Mouse (Mus musculus) limb, embryonic 11.5 days (tissue): Measurements from ENCODE around the gene Ppp1r12a. TPM values are rescaled to one million over a fixed set of nuclear protein-coding genes. Genes with fewer than 3 reads are reported as not detected.
A peak's percentile ranks its signal among the peaks of the same experiment; 100 is the strongest.

Source experiments
- ATAC-seq: fragments of 200-750 bp; cut with Nextera tagmentation; 2 replicates; pipeline ENCODE4 v1.8.0; 2017; ENCODE audit warnings: low read depth; ENCODE audit not compliant: insufficient number of reproducible peaks, low FRiP score, low TSS enrichment
- DNase-seq: peaks from one replicate; pipeline ENCODE4 v3.0.0-alpha.2; 2015; ENCODE audit warnings: low spot score
- H3K27ac ChIP-seq: fragments of 300-500 bp; sonication (generic); replicated peaks from 2 replicates; pipeline ENCODE4 v1.5.1; 2014; ENCODE audit warnings: low read depth, mild to moderate bottlenecking, low read length
- H3K27me3 ChIP-seq: fragments of 300-500 bp; sonication (generic); 2 replicates; pipeline ENCODE4 v1.6.1; 2014; ENCODE audit warnings: mild to moderate bottlenecking, low read length, mixed read lengths; ENCODE audit not compliant: control insufficient read depth, insufficient read depth
- H3K36me3 ChIP-seq: fragments of 300-500 bp; sonication (generic); 2 replicates; pipeline ENCODE4 v1.6.1; 2014; ENCODE audit warnings: mild to moderate bottlenecking, low read length, moderate library complexity, mixed read lengths; ENCODE audit not compliant: control insufficient read depth, insufficient read depth
- H3K4me1 ChIP-seq: fragments of 300-500 bp; sonication (generic); 2 replicates; pipeline ENCODE4 v1.6.1; 2014; ENCODE audit warnings: low read length, mixed read lengths; ENCODE audit not compliant: control insufficient read depth, insufficient read depth
- H3K4me2 ChIP-seq: fragments of 300-500 bp; sonication (generic); 2 replicates; pipeline ENCODE4 v1.6.1; 2014; ENCODE audit warnings: low read depth, mild to moderate bottlenecking, moderate library complexity; ENCODE audit not compliant: severe bottlenecking
- H3K4me3 ChIP-seq: fragments of 300-500 bp; sonication (generic); 2 replicates; pipeline ENCODE4 v1.5.1; 2014; ENCODE audit warnings: low read depth, low read length
- H3K9ac ChIP-seq: fragments of 300-500 bp; sonication (generic); 2 replicates; pipeline ENCODE4 v1.6.1; 2014; ENCODE audit warnings: mild to moderate bottlenecking, low read length
- H3K9me3 ChIP-seq: fragments of 300-500 bp; sonication (generic); 2 replicates; pipeline ENCODE4 v1.6.1; 2016; ENCODE audit warnings: low read length; ENCODE audit not compliant: control insufficient read depth
- WGBS: fragments of 180-500 bp; shearing (Covaris S2); extraction: QIAGEN DNeasy Blood & Tissue Kit; methylation state at CpG from one replicate; pipeline ENCODE4 v1.1.7; 2014; 5-methylcytosine and 5-hydroxymethylcytosine counted together
- polyA plus RNA-seq: library from polyadenylated mRNA; unstranded; fragments of >200 nt; fragmentation: Nextera tagmentation; extraction: Ambion mirVana; gene quantifications from 2 replicates; pipeline ENCODE4 v1.2.1, GENCODE M21; 2014

Gene Ppp1r12a
- polyA plus RNA-seq, result 75.1 and 79.0 TPM in 2 replicates

DNA sequence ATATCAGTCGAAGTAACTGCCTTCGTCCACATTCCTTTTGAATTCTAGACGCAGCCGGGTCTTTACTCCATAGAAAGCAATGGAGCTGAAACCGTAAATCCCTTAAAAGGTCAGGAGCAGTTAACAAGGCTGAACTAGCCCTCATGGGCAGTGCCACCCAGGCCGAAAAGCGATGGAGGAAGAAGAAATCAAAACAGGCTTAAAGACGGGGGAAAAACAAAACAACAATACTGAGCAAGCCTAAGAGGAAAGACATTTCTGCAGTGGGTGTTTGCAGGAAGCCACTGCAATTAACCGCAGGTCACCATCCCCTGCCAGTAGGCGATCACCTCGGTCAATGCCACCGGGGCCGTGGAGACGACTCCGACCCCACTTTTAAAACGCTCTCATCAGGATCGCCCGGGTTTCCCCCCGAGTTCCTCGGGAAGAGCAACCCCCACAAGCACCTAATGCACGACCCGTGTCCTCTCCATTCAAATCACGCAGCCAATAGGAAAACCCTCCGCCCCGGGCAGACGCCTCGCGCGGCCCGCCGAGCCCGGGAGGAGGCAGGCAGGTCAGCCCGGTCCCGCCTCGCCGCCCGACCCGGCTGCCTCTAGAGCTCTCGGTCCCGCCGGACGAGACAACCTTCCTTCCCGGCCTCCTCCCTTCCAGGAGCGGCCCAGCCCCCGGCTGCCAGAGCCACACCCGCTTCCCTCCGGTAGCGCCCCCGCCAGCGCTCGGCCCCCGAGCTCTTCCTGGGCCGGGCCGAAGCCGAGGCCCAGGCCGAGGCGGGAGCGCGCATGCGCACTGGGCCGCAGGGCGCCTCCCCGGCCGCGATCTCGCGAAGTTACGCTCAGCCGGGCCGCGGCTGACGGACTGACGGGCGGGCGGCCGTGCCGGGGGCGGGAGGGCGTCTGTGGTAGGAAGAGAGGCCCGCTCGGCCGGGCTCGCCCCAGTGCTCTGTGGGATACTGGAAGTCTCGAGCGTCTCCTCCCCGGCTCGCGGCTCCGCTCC lies at the start of gene Ppp1r12a:
Ppp1r12a (plus strand) TSS at position 933 of the 996 bp plus-strand sequence.
- WGBS, result under 1% methylated on average over 74 of the region's 89 CpGs
- peak; percentile 96 for ATAC-seq

DNA sequence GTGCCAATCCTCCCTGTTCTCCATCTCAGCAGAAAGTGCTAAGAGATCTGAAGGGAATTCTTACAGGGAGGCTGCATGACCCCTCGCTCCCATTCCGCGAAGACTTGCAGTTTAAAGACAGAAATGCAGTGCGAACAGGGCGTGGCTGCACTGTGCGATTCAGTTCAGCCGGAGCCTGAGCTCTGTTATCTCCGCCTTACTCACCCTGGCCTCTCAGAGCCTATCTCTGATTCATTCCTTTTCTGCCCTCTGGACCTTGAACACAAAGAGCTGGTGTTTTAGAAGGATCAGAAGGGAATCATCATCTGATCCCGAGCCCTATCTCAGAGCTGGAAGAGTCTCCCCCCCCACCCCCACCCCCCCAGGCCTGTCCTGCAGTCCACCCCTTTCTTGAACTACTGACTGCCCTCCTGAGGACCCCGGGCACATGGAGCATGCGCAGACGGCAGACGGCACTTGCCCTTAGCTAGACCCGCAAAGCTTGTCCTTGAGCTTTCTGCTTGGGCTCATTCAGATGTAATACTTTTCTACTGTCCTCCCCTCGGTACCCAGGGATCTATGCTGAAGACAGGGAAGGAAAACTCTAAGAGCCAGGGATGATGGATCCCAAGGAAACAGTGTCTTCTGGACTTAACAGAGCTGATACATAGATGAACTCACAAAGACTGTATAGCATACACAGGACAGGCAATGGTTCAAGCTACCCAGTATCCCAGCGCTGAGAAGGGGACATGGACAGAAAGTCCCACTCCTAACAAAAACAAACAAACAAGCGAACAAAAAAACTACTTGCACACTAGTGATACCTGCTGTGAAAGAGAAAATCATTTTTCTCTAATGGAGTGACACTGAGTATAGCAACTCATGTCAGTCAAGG lies 48.4 kb upstream of the Ppp1r12a start:
- Histone ChIP-seq H3K9me3 (no peaks in the 10 kb centered on the region), H3K4me2 (no peak overlapping the region), H3K36me3 (no peaks in the 10 kb centered on the region), H3K27me3 (no peaks in the 10 kb centered on the region), H3K9ac (no peak overlapping the region), H3K4me1 (no peaks in the 10 kb centered on the region), H3K27ac (no peak overlapping the region), H3K4me3 (no peak overlapping the region)
- DNase-seq (no peak), ATAC-seq (no peak)
- 53% methylated on average over 17 of the region's 17 CpGs for WGBS

More for the DNA sequence above, at the start of gene Ppp1r12a:
- DNase-seq, result peak; percentile 92
- Histone ChIP-seq H3K4me3 (peak within 1 kb of the TSS; percentile 99), H3K9ac (peak within 1 kb of the TSS; percentile 99), H3K4me1 (no peaks in the 10 kb centered on the region), H3K4me2 (peak within 1 kb of the TSS; percentile 74), H3K36me3 (no peaks in the 10 kb centered on the region), H3K27me3 (no peaks in the 10 kb centered on the region), H3K27ac (peak within 1 kb of the TSS; percentile 97), H3K9me3 (no peaks in the 10 kb centered on the region)

- H3K9me3 ChIP-seq, result no peaks in the 10 kb centered on the region
- no peak overlapping the region for H3K9ac ChIP-seq
- H3K4me3 ChIP-seq, result no peak overlapping the region
- WGBS, result 85% methylated on average over 13 of the region's 13 CpGs
- DNase-seq (no peak), ATAC-seq (no peak)
- H3K4me1 ChIP-seq, result no peaks in the 10 kb centered on the region
- no peak overlapping the region for H3K4me2 ChIP-seq
- no peaks in the 10 kb centered on the region for H3K36me3 ChIP-seq
- H3K27ac ChIP-seq, result no peak overlapping the region
- no peaks in the 10 kb centered on the region for H3K27me3 ChIP-seq
Observed at GRCm38 (mm10) chr10:108118200-108119163, 43.5 kb upstream of the Ppp1r12a start.

DNA sequence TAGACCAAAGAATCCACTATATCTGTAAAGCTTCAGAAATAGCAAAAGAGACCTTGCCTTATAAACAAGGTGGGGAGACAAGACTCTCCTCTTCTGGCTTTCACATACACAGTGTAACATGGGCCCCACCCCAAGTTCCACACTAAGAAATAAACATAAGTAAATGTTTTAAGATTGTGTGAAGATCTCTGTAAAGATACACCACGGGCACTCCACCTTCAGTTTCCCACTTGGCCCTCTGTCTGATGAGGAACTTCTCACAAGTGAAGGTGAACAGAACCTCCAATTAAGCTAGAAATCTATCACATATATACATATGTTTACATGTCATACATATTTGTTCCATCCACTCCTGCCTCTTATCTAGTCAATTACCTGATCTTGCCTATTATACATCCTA lies 42.6 kb upstream of the Ppp1r12a start:
- Histone ChIP-seq H3K9me3 (no peaks in the 10 kb centered on the region), H3K27me3 (no peaks in the 10 kb centered on the region), H3K27ac (no peak overlapping the region), H3K4me2 (no peak overlapping the region), H3K4me1 (no peaks in the 10 kb centered on the region), H3K9ac (no peak overlapping the region), H3K36me3 (no peaks in the 10 kb centered on the region), H3K4me3 (no peak overlapping the region)
- DNase-seq (no peak), ATAC-seq (no peak)
- 88% methylated on average over 1 of the region's 1 CpGs for WGBS

GRCm38 (mm10) chr10:108124934-108125599 lies 36.9 kb upstream of the Ppp1r12a start:
- H3K4me3 ChIP-seq, result no peak overlapping the region
- H3K4me2 ChIP-seq, result no peak overlapping the region
- H3K36me3 ChIP-seq, result no peaks in the 10 kb centered on the region
- no peaks in the 10 kb centered on the region for H3K9me3 ChIP-seq
- 88% methylated on average over 3 of the region's 3 CpGs for WGBS
- DNase-seq, result no peak
- no peaks in the 10 kb centered on the region for H3K4me1 ChIP-seq
- H3K27ac ChIP-seq, result no peak overlapping the region
- H3K9ac ChIP-seq, result no peak overlapping the region
- no peak for ATAC-seq
- no peaks in the 10 kb centered on the region for H3K27me3 ChIP-seq

DNA sequence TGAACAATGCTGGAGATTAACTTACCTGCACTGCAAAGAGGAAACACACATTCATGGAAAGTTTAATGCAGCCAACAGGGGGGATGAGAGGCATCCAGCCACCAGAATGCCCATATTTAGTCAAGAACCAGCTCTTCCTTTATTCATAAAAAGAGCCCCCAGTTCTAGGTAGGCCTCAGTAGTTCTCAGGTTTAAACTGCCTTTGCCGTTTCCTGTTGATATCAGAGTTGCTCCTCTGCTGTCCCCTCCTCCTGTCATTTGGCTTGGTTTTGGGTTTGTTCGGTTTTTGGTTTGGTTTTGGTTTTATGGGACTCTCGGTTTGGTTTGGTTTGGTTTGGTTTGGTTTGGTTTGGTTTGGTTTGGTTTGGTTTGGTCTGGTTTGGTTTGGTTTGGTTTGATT lies 32.8 kb upstream of the Ppp1r12a start:
- Histone ChIP-seq H3K4me3 (no peak overlapping the region), H3K4me2 (no peak overlapping the region), H3K36me3 (no peaks in the 10 kb centered on the region), H3K9me3 (no peaks in the 10 kb centered on the region), H3K4me1 (no peaks in the 10 kb centered on the region), H3K27me3 (no peaks in the 10 kb centered on the region), H3K27ac (no peak overlapping the region), H3K9ac (no peak overlapping the region)
- ATAC-seq (no peak), DNase-seq (no peak)
- 91% methylated on average over 3 of the region's 3 CpGs for WGBS

DNA sequence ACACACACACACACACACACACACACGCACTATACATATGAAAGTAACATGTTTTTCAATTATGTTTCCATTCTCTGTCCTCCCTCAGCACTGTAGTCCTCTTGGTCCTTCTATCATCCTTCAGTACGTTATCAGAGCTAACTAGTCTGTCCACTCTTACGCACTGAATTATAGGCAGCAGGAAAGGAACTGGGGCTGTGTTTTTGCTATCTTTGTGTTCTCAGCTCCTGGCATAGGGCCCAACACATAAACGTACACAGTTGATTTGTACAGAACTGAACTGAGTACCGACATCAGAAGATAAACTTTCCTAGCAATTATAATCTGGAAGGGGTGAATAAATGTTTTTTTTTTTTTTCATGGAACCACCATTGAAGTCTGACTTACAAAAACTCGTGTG lies 30.1 kb upstream of the Ppp1r12a start:
- H3K9me3 ChIP-seq, result no peaks in the 10 kb centered on the region
- WGBS, result 86% methylated on average over 6 of the region's 6 CpGs
- no peak for DNase-seq
- no peak overlapping the region for H3K4me2 ChIP-seq
- no peaks in the 10 kb centered on the region for H3K4me1 ChIP-seq
- no peak overlapping the region for H3K27ac ChIP-seq
- H3K27me3 ChIP-seq, result no peaks in the 10 kb centered on the region
- no peaks in the 10 kb centered on the region for H3K36me3 ChIP-seq
- ATAC-seq, result no peak
- no peak overlapping the region for H3K9ac ChIP-seq
- H3K4me3 ChIP-seq, result no peak overlapping the region
